ENCODE assay signal across 15 mouse cellular contexts in the genomic region with DNA sequence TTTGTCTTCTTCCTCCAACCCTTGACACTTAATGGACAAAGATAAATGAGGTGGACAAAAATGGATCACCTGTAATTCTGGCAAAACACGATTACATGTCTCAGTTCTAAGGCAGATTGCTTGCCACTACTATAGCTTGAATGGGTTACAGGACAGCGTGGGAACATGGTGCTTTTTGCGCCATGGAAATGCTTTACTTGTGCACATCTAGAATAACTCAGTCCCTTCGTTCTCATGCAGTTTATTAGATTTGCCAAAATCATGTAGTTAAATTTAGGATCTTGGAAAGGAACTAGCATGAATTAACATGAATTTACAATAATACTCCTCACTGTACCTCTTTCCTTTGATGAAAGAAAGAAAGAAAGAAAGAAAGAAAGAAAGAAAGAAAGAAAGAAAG.
"Had no signal": no experiment of that assay in that cellular context is flagged by ENCODE, and none has a peak within 500 bp of the region (broad histone marks: within the 10 kb centered on the region; RNA-seq: fewer than 3 reads in every experiment).

No protein-coding gene starts in this region.

- H3K4me1 ChIP-seq: neural tube, embryonic 15.5 days; stomach, embryonic 15.5 days had no signal

- H3K4me2 ChIP-seq: neural tube, embryonic 15.5 days; stomach, embryonic 15.5 days had no signal

- H3K36me3 ChIP-seq: neural tube, embryonic 15.5 days; stomach, embryonic 15.5 days had no signal

- H3K4me3 ChIP-seq: neural tube, embryonic 15.5 days; stomach, embryonic 15.5 days had no signal

- H3K27me3 ChIP-seq: neural tube, embryonic 15.5 days; stomach, embryonic 15.5 days had no signal

- H3K9ac ChIP-seq: neural tube, embryonic 15.5 days; stomach, embryonic 15.5 days had no signal

- H3K27ac ChIP-seq: neural tube, embryonic 15.5 days; stomach, embryonic 15.5 days; stomach, postnatal 0 days had no signal

- H3K9me3 ChIP-seq: neural tube, embryonic 15.5 days; stomach, embryonic 15.5 days had no signal

- DNase-seq: retina, postnatal 1 day; right cerebral cortex, adult 18-20 months; right cerebral cortex, postnatal 14 days; right cerebral cortex, postnatal 25 days; right cerebral cortex, postnatal 4 days; spleen, adult 18-20 months; thymus, adult 18-20 months; thymus, adult 2 months; thymus, postnatal 14 days; thymus, postnatal 25 days; thymus, postnatal 36 days; thymus, postnatal 4 days had no signal
